Mouse (Mus musculus) cerebellum, adult 2 months (tissue): ENCODE data around the gene Alg12. TPM values are rescaled to one million over a fixed set of nuclear protein-coding genes. Genes with fewer than 3 reads are reported as not detected.
"Not testable (repeated sequence)": the region's sequence is repeated elsewhere in the genome, so short reads cannot be mapped to it uniquely, and the experiment has no call there.

Source experiments
- DNase-seq, 2 experiments: peaks; one replicate each; pipeline ENCODE4 v3.0.0; 2021
- H3K27ac ChIP-seq: fragments of 200-500 bp; 2 replicates; pipeline ENCODE4 v1.5.1; 2012; ENCODE audit warnings: low read length, control low read depth, inconsistent platforms; ENCODE audit not compliant: insufficient read depth
- H3K27me3 ChIP-seq: fragments of 200-500 bp; 2 replicates; pipeline ENCODE4 v1.6.1; 2012; ENCODE audit warnings: inconsistent platforms, mild to moderate bottlenecking, low read length, moderate library complexity; ENCODE audit not compliant: control insufficient read depth, insufficient read depth
- H3K4me1 ChIP-seq: fragments of 200-500 bp; 2 replicates; pipeline ENCODE4 v1.6.1; 2011; ENCODE audit warnings: low read length; ENCODE audit not compliant: control insufficient read depth, insufficient read depth
- H3K4me3 ChIP-seq: fragments of 200-500 bp; replicated peaks from 2 replicates; pipeline ENCODE3; 2011; ENCODE audit warnings: mild to moderate bottlenecking, low read depth, low read length, control low read depth; ENCODE audit not compliant: insufficient read depth
- CTCF ChIP-seq: fragments of 200-500 bp; IDR thresholded peaks from 2 replicates; pipeline ENCODE4 v1.5.1; 2011; ENCODE audit warnings: low read depth, mild to moderate bottlenecking, control low read depth, low read length, moderate library complexity, borderline replicate concordance; ENCODE audit not compliant: insufficient read depth
- POLR2A ChIP-seq: fragments of 200-500 bp; IDR thresholded peaks from 2 replicates; pipeline ENCODE4 v1.6.1; 2011; ENCODE audit warnings: low read length, control low read depth, borderline replicate concordance; ENCODE audit not compliant: insufficient read depth
- WGBS: fragments of 180-500 bp; shearing (Covaris S2); methylation state at CpG from one replicate; pipeline ENCODE4 v1.1.7; 2018; 5-methylcytosine and 5-hydroxymethylcytosine counted together
- polyA plus RNA-seq: library from polyadenylated mRNA; depleted of rRNA; stranded (reverse); fragments of >200 nt; gene quantifications from 2 replicates; pipeline ENCODE4 v1.2.3, GENCODE M21; 2012; rRNA removed

Gene Alg12
- polyA plus RNA-seq, 1 experiment: 17.3 TPM

- no peak overlapping the region for H3K4me3 ChIP-seq
- DNase-seq: no peak
- H3K27me3 ChIP-seq: no peaks in the 10 kb centered on the region
- no peaks in the 10 kb centered on the region for H3K4me1 ChIP-seq
- no peak overlapping the region for H3K27ac ChIP-seq
- WGBS: 78% methylated on average over 4 of the region's 4 CpGs
- TF ChIP-seq CTCF: no peak
- TF ChIP-seq POLR2A: no peak
These were observed 26.8 kb downstream of the Alg12 start for GRCm38 (mm10) chr15:88792140-88792850.

- not testable (repeated sequence) for H3K4me3 ChIP-seq, DNase-seq, H3K27me3 ChIP-seq, H3K27ac ChIP-seq, H3K4me1 ChIP-seq
- whole genome bisulfite sequencing: 93% methylated on average over 5 of the region's 5 CpGs
These were observed 44.5 kb downstream of the Alg12 start for GRCm38 (mm10) chr15:88774630-88775029.

GRCm38 (mm10) chr15:88768537-88768936, 50.6 kb downstream of the Alg12 start:
- H3K4me3 ChIP-seq: no peak overlapping the region
- no peak overlapping the region for H3K27ac ChIP-seq
- 97% methylated on average over 1 of the region's 1 CpGs for WGBS
- no peaks in the 10 kb centered on the region for H3K27me3 ChIP-seq
- no peak for TF ChIP-seq POLR2A
- TF ChIP-seq CTCF: no peak
- no peak for DNase-seq
- no peaks in the 10 kb centered on the region for H3K4me1 ChIP-seq

GRCm38 (mm10) chr15:88766139-88766538, 53.0 kb downstream of the Alg12 start:
- H3K27me3 ChIP-seq, H3K27ac ChIP-seq, DNase-seq, H3K4me3 ChIP-seq, H3K4me1 ChIP-seq: not testable (repeated sequence)
- WGBS: 100% methylated on average over 2 of the region's 2 CpGs

- Histone ChIP-seq H3K4me1 (no peaks in the 10 kb centered on the region), H3K27me3 (no peaks in the 10 kb centered on the region), H3K4me3 (no peak overlapping the region), H3K27ac (no peak overlapping the region)
- WGBS: 96% methylated on average over 4 of the region's 4 CpGs
- no peak for TF ChIP-seq CTCF
- no peak for TF ChIP-seq POLR2A
- no peak for DNase-seq
These were observed 57.6 kb downstream of the Alg12 start for GRCm38 (mm10) chr15:88761551-88761950.

- H3K27ac ChIP-seq: no peak overlapping the region
- no peaks in the 10 kb centered on the region for H3K4me1 ChIP-seq
- no peak overlapping the region for H3K4me3 ChIP-seq
- no peak for TF ChIP-seq CTCF
- no peak for TF ChIP-seq POLR2A
- H3K27me3 ChIP-seq: no peaks in the 10 kb centered on the region
- DNase-seq: no peak
- 90% methylated on average over 3 of the region's 3 CpGs for WGBS
These were observed 61.1 kb downstream of the Alg12 start for GRCm38 (mm10) chr15:88758061-88758460.

GRCm38 (mm10) chr15:88755761-88756160, 63.4 kb downstream of the Alg12 start:
- 95% methylated on average over 18 of the region's 18 CpGs for WGBS
- TF ChIP-seq CTCF (no peak), POLR2A (no peak)
- Histone ChIP-seq H3K27me3 (no peaks in the 10 kb centered on the region), H3K4me3 (no peak overlapping the region), H3K27ac (no peak overlapping the region), H3K4me1 (peaks cover under 1% of the 10 kb centered on the region; the same call in 1 of the 2 replicates)
- DNase-seq: no peak

Other genes with a start within 250 kb of the Alg12 start
- gene Zdhhc25, start 219.0 kb downstream of the Alg12 start, polyA plus RNA-seq: not detected in 2 replicates
- gene Brd1, start 85.1 kb downstream of the Alg12 start, polyA plus RNA-seq: 25.7 and 26.1 TPM in 2 replicates
- 6.1 and 6.9 TPM in 2 replicates for gene Zbed4, start 67.7 kb downstream of the Alg12 start, polyA plus RNA-seq
- 28.6 and 32.0 TPM in 2 replicates for gene Creld2, start 328 bp upstream of the Alg12 start, polyA plus RNA-seq
- gene Pim3, start 42.9 kb upstream of the Alg12 start, polyA plus RNA-seq: 23.4 and 24.2 TPM in 2 replicates
- 1.4 and 1.6 TPM in 2 replicates for gene Ttll8, start 135.1 kb upstream of the Alg12 start, polyA plus RNA-seq
- 141 and 145 TPM in 2 replicates for gene Mlc1, start 159.7 kb upstream of the Alg12 start, polyA plus RNA-seq
- gene Mov10l1, start 163.6 kb upstream of the Alg12 start, polyA plus RNA-seq: 0.02 TPM in 1 of 2 replicates, not detected in the other
- gene Panx2, start 240.4 kb upstream of the Alg12 start, polyA plus RNA-seq: 134 and 155 TPM in 2 replicates